Mouse (Mus musculus) spleen, postnatal 4 days (tissue): Measurements from ENCODE around the gene Fam243.

Experiments
- DNase-seq, 2 experiments: peaks; one replicate each; pipeline ENCODE4 v3.0.0; 2022; ENCODE audit warnings: low spot score in 2 of 2

The Fam243 gene

DNA sequence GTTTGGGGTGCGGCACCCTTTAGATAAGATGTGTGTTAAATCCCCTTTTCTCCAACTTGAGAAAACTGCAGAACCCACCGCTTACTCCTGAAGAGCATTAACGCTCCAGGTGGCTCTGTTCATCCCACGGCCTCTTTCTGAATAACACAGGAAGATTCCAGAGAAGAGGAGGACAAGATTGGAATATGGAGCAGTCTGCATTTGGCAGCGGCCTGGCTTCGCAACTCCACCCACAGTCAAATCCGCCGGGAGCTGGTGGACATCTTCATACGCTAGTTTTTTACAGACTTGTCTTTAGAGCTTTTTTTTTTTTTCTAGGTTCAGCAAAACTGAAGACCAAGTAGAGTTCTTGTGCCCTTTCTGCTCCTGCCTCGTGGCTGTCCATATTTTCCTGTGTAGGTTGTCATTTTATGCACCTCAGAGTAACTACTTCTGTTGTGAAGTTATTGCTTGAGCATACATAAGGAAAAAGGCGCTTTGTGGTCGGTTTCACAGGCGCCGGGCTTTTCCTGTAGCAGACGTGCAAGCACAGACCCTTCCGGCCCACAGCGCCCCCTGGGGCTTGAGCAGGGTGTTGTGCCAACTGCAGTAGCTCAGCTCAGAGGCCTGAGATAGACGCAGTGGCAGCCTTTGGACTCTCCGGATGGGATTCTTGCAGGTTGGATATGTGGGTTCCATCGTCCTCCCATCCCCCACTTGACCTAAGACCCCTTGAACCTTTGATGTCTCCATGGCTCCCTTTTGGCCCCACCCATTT, 1.7 kb downstream of the Fam243 start:
- DNase-seq = peak; percentile 71 to 90

DNA sequence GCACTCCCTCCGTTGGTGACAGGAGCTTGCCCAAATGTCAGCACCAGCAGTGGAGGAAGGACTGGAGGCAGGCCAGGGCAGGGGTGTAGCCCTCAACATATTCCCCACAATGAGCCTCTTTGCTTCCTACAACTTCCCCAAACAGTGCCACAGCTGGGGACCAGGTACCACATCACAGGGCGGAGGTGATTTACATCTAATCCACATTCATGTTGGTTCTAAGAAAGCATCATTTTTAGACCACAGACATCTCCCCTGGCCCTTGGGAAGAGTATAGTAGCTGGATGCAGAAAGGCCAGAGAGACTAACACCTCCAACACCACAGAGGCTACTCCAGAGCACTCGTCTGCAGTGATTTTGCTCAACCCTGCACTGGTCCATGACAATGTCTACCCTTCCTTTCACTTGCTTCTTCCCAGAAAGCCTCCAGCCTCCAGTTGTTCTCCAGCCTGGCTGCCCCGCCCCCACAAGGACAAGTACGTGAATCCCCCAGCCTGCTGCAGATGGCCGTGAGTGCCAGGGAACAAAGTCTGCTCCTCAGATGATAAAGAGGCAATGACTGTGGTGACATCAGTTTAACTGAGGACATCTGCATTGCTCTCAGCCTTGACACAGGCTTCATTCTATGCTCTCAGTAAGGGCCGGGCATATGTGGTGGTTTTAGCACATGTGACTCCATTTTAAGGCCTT, 5.0 kb downstream of the Fam243 start:
- DNase-seq = no peak

DNA sequence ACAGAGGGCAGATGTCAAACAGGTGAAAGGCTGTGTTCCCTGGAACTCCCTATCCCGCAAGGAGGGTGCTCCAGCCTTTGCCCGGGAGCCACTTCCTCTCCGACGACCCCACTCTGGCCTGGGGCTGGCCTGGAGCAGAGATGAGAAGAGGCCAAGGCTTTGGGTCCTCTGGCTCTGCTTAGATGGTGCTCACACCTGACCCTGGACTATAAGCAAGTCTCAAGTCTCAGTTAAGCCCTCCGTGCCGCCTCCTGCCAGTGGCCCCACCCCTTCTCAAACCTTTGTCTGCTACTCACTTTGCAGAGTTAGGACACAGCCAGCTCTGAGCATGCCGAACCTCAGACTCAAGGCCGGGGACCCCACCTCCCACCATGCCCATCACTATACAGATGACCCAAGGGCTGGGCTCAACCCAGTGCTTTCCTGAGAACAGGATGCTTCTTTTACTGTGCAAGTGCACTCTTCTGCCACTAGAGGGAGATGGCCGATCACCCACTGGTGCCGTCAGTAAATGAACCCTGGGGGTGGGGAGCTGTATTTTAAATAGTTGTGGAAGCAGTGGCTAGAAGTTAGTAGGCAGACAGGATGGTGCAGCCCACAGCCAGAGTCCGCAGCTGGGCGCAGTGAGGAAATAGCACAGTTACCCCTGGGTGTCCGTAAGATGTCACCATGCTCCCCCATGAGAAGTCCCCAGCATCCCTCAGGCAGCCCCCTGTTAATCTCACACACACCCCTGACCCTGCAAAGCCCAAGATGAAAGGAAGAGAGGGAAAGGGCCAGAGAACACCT, 7.1 kb downstream of the Fam243 start:
- DNase-seq = peak in 1 of 2 experiments; percentile 22

DNA sequence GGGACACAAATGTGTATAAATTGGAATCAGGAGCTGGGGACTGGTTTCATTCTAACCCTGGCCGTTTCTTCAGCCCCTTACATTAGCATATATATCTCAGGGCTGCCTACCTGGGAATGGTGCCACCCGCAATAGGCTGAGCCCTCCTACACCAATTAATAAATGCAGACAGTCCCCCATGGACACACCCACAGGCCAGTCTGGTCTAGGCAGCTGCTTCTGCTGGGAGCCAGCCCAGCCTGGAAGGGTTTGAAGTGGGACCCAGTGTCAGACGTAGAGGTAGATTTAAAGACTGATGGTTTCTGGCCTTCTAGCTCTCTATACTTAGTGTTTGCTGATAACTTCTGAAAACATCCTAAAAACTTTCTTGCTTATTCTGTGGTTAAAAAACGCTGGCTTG, 12.1 kb downstream of the Fam243 start:
- DNase-seq = no peak

DNA sequence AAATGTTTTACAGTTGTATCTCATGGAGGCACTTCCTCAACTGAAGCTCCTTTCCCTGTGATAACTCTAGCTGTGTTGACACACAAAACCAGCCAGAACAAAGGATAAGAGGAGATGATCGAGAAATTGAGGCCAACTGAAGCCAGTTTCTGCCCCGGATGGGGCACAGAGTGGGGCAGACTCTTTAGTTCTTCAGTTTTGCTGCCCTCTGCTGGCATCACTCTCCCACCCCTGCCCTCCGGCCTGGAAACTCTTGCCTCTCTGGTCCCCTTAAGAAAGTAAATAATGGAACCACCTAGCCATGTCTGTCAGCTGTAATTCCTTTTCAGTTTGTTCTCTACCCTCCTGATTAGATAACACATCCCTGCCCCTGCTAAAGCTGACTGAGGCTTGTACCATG, 13.3 kb downstream of the Fam243 start:
- no peak for DNase-seq

DNA sequence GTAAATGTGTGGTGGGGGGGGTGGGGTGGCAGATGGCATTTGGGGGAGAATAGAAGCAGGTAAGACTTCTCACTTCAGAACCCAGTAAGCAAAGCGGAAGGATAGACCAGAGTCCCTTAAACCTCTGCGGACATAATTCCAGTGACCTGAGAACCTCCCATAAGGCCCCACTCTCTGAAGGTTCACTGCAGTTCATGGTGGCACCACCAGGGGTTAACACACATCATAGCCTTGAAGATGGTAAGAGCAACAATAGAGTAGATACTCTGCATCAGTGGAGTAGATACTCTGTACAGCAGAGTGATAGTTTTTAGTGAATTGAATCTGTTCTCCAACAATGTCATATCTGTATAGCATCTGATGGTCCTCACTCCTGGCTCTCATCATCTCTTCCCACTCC, 15.7 kb downstream of the Fam243 start:
- DNase-seq = no peak

DNA sequence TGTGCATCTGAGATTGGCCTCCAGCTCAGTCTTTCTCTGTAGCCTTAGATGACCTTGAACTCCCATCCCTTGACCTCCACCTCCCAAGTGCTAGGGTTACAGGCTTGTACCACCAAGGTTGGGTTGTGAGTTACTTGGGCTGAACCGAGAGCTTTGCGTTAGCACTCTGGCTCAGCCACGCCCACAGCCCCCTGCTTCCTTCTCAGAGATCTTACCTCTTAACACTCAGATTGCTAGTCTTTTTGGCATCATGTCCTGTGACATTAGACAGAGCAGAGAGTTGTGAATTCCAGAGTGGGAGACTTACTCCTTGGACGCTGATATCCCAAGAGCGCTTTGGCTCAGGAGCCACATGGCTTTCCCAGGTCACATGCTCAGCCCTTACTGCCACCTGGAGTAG, 18.7 kb downstream of the Fam243 start:
- no peak for DNase-seq

DNA sequence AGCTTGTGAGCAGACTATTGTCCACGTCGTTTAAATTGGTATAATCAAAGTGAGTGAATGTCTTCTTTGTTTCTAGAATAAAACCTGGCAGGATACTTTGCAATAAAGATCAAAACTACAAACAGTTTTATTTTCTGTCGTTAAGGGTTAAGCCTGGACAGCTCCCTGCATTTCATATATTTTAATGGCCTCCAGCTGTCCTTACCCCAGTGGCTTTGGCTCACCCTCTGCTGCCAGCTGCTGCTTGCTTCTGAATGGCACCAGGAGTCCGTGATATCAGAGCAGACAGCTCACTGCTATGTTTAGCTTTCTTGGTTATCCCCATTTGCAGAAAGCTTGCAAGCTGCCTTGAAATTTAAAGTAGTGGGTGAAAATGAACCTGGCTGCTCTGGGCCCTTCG, 19.3 kb downstream of the Fam243 start:
- no peak for DNase-seq

DNA sequence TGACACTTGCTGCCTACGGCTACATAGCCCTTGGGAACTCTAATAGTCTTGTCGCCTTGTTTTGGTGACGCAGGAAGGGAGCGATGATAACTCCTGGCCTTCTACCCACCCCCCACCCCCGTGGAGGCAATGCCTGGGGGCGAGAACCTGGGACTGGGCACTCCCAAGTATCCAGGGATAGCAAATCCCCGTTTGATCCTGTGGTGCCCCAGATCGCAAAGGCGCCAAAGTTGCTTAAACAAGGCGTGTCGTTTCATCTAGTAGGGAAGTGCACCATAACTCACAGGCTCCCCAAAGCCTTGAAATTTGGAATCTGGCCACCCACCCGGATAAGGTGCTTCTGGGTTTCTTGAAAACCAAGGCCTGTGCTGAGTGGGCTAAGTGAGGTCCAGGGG, 19.8 kb downstream of the Fam243 start:
- DNase-seq = peak; percentile 22 to 71

DNA sequence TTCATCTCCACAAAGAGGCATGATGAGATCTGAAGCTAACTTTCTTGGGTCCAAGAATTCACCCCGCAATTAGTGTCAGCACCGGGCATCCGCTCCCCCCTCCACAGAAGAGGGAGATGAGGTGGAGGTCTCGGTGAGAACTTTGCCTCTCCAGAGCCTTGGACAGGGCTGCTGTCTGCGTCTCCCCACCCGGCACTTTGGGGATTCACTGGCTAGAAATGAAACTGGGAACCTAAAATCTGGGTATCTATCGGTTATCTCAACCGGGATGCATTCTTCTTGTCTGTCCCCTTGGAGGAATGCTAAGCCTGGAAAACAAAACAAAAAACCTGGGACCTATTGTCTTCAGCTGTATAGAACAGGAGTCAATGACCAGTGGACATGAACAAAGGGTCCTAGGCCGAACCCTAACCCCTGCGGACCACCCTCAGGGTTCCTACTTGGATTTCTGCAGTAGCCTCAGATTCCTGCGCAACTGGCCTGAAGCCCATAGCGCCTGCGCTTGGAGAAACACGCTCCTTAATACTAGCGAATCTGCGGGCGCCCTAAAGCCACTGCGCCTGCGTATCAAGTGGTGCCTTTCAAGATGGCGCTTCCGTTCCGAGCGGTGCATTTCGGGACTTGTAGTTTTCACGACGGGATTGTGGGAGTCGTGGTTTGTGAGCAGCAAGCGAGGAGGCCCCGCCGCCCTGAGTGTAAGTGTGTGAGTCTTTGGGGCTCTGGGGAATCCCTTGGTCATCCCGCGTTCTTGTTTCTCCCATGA, 20.4 kb downstream of the Fam243 start, which contains the start of gene Smim11:
Gene Smim11 (plus strand): TSS at position 638 of the 763 bp plus-strand sequence.
- DNase-seq = peak; percentile 88 to 94

DNA sequence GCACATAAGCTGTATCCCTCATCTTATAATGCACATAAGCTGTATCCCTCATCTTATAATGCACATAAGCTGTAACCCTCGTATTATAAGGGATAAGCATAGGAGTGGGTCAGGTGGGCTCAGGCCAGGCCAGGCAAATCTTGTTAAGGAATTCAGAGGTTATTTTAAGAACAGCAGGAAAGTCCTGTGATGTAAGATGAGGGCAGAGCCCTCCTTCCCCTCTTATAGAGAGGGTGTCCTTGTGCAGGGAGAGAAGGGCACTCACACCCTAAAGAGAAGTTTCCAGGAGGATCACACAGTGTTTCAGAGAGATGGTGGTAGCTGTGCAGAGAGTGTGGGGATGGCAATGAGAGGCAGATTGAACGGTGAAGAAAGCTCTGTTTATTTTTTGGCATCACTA, 25.9 kb downstream of the Fam243 start:
- DNase-seq = no peak

DNA sequence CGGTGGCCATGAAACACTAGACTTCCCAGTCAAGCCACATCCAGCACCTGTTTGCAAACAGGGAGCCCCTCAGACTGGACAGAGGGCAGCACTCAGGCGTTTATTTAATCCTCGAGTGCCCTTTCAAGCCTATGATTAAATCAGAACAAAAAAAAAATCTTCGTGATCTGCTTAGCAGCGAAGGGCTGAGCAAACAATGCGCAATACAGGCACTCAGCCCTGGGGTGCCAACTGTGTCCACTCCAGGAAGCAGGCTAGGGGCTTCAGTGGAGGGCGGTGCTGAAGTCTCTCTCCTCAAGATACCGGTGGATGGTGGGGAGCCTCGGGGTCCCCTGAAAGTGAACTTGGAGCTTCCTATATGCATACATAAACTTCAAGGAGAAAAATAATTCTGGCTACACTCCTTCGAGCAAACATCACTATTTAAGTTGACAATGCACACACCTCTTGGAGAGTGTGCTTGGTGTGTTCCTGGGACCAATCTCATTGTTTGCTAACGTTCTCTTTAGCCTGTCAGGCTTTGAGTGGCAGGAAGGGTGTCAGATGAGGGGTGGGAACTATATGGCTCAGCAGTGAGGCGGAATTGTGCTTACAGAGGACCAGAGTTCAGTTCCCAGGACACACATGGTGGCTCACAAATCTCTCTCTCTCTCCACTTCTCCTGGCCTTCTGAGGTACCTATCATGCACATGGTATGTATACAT, 26.8 kb downstream of the Fam243 start:
- no peak for DNase-seq

DNA sequence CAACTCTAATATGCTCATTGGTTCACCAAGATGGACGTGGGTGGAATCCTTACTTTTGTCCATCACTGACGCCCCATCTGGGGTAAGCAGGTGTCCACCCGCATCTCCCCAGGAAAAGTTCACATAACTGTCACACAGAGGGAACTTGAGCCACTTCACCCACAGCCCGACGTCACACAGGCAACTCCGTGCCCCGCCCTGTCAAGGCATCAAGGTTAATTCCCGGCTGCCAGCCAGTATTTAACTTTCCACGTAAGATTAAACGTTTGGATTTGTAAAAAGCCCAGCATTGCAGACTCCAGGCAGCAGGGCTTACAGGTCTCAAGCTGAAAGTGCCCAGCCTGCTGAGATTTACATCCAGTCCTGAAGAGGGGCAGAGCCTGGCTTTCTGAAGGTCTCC, 29.1 kb downstream of the Fam243 start, which contains the start of gene Kcne2:
Gene Kcne2 (plus strand): TSS at position 289 of the 400 bp plus-strand sequence.
- DNase-seq = no peak

DNA sequence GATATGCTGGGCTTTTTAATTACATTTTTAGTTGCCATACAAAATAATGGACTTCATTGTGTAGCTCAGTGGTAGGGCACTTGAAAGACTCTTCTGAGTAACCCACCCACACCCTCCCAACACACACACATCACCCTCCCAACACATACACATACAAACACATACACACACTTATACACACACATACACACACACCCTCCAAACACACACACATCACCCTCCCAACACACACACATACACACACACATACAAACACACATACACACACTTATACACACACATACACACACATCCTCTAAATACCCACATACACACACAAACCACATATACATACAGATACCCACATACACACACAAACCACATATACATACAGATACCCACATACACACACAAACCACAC, 31.2 kb downstream of the Fam243 start:
- DNase-seq = no peak

DNA sequence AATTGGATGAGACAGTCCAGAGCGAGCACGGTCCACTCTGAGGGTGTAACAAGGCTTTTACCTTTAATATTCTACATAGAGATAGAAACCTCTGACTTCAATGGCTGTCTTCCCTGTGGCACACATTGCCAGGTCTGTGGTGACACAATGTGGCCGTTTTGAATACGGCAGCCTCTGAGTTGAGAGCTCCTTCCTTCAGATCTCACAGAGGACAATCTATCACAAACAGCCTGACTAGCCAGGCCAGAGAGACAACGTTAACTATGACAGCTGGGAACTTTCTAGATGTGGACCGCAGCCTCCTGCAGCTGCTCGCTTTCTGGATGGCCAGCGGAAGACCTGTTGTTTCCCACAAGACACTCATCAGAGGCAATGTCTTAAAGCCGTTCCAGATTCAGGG, 32.5 kb downstream of the Fam243 start:
- no peak for DNase-seq

DNA sequence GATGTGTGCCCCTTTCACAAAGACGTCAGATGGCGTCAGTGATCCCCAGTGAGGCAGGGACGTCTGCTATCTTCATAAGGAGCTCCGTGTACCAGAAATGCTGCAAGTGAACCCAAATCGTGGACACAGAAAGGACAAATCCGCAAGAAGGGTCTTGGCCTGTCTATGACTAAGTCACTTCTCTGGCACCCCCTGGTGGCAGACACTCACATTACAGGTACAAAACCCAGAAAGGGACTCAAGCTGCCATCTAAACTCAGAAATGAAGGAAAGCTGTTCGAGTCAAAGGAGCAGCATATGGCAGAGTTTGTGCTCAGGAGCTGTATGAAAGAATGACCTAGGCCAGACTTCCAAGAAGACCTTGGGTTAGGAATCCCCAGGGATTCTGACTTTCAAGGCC, 34.6 kb downstream of the Fam243 start:
- peak; percentile 73 to 90 for DNase-seq

DNA sequence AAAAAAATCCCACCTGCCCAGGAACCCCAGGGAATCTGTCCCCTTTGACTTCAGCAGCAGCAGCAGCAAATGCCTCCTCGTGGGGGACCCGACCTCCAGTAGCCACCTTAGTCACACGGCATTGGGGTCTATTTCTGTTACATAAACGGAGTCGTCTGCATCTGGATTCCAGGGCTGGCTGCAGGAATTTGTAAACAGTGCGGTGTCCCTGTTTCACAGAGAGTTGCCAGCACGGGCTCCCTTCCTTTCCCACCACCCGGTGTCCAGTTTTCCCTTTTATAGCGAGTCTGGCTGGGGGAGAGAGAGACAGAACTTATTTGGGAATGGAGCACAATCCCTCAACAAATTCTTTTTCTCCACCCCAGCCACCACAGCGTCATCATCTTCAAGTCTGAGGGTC, 36.2 kb downstream of the Fam243 start:
- no peak for DNase-seq

DNA sequence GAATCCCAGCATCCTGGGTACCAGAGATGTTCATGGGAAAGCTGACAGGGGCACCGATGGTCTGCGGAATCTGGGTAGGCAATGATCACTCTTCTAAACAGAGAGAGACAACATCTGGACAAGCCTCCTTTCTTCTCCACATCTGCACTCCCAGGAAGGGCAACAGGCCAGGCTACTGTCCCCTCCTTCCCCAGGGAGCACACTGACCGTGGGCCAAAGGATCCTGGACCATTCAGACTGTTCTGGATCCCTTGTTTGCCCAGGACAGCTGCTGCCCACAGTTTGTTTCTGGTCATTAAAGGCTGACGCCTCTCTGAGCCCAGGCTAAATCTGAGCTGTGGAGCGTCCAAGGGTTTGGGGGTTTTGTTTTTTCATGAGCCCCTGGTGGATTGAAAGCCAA, 38.6 kb downstream of the Fam243 start:
- DNase-seq = no peak

DNA sequence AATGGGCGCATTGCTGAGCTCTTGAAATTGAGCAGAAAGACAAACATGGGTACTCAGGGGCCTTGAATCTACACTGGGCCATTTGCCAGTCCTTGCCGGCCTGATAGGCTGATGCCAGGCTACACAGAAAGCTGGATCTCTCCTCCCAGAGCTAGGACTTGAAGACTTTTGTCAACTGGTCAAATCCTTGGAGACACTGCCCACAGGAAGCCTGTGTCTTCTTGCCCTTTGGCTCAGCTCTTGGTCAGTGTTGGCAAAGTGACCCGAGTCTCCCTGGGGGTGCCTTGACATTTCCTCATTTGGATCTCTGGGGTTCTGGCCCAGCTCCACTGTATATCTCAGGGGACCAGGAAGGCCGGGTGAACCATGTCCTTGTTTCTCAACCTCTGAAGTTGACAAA, 45.7 kb downstream of the Fam243 start:
- DNase-seq = no peak

DNA sequence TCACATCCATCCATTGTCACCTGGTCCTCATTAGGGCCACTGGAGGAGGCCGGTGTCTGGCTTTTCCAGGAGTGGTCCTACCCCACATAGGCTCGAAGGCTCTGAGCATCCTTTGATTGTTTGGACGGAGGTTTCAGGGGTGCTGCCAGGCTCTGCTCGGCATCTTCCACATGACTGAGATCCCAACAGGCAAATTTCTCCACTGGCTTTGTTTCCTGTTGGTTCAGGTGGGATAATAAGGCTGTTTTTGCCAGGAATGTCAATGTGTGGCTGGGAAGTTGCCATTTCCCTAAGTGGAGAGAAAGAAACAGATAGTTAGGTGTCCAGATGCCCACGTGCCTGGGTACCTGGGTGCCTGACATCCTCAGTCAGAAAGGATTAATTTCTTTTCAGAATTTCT, 46.7 kb downstream of the Fam243 start:
- DNase-seq = no peak
